Mouse (Mus musculus) myocyte (in vitro differentiated cells): ENCODE data around the gene Gmnn.

Experiments
- E2F4 ChIP-seq: IDR thresholded peaks from one replicate; pipeline ENCODE4 v1.6.1; 2011; ENCODE audit warnings: mild to moderate bottlenecking, control low read depth, moderate library complexity; ENCODE audit not compliant: insufficient read depth
- MAX ChIP-seq: IDR thresholded peaks from one replicate; pipeline ENCODE4 v1.6.1; 2011; ENCODE audit warnings: low read depth, mild to moderate bottlenecking, control low read depth
- MYOD1 ChIP-seq, 3 experiments: IDR thresholded peaks; one replicate each; pipeline ENCODE4 v1.6.1; 2011; ENCODE audit warnings: control low read depth in 2 of 3, low read depth in 2 of 3, mild to moderate bottlenecking in 2 of 3, moderate library complexity in 1 of 3; ENCODE audit not compliant: insufficient read length in 2 of 3, control insufficient read depth in 1 of 3
- MYOG ChIP-seq, 3 experiments: IDR thresholded peaks; one replicate each; pipeline ENCODE4 v1.6.1; 2011; ENCODE audit warnings: control low read depth in 2 of 3, low read depth in 2 of 3, mild to moderate bottlenecking in 2 of 3; ENCODE audit not compliant: insufficient read length in 2 of 3, control insufficient read depth in 1 of 3, insufficient read depth in 1 of 3
- POLR2A ChIP-seq: IDR thresholded peaks from one replicate; pipeline ENCODE4 v1.6.1; 2011; ENCODE audit warnings: low read depth, mild to moderate bottlenecking, control low read depth, moderate library complexity; ENCODE audit not compliant: insufficient read length
- POLR2AphosphoS2 ChIP-seq: IDR thresholded peaks from one replicate; pipeline ENCODE4 v1.6.1; 2011; ENCODE audit warnings: low read depth, control low read depth; ENCODE audit not compliant: insufficient read length
- REST ChIP-seq: IDR thresholded peaks from one replicate; pipeline ENCODE4 v1.6.1; 2011; ENCODE audit warnings: mild to moderate bottlenecking, control low read depth, moderate library complexity; ENCODE audit not compliant: insufficient read depth, insufficient read length
- SRF ChIP-seq: IDR thresholded peaks from one replicate; pipeline ENCODE4 v1.6.1; 2011; ENCODE audit warnings: low read depth; ENCODE audit not compliant: control insufficient read depth, insufficient read length
- TCF12 ChIP-seq: IDR thresholded peaks from one replicate; pipeline ENCODE4 v1.6.1; 2011; ENCODE audit warnings: mild to moderate bottlenecking, control low read depth; ENCODE audit not compliant: poor library complexity, insufficient read depth, severe bottlenecking
- TCF3 ChIP-seq: IDR thresholded peaks from one replicate; pipeline ENCODE4 v1.6.1; 2011; ENCODE audit warnings: low read depth, control low read depth; ENCODE audit not compliant: insufficient read length
- USF1 ChIP-seq: IDR thresholded peaks from one replicate; pipeline ENCODE4 v1.6.1; 2011; ENCODE audit warnings: low read depth, mild to moderate bottlenecking, control low read depth, moderate library complexity

DNA sequence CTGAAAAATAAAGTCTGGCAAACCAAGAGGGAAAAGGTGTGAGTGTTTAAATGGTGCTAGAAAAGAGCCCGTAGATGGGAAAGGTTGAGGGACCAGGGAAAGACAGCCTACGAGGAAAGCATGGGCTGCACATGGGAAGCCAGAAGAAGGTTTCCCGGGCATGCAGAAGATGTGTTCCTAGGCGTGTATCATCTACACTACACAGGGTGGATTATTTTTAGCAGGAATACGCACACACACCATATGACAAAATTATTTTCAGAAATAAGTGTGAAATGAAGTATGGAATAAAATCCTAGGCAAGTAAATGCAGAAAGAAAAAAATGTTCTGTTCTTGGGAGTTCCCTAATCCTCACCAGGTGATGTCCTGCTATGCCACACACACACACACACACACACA lies 25.8 kb upstream of the Gmnn start:
- TF ChIP-seq POLR2AphosphoS2 (no peak), POLR2A (no peak), TCF12 (no peak), MYOG (IDR thresholded peaks at IDR 0.05; ENCODE audit: control insufficient read depth in 1 of 3, insufficient read depth in 1 of 3, insufficient read length in 2 of 3, low read depth in 2 of 3) (no peak), SRF (no peak), MYOD1 (IDR thresholded peaks at IDR 0.05; ENCODE audit: control insufficient read depth in 1 of 3, insufficient read length in 2 of 3, low read depth in 2 of 3) (no peak), USF1 (no peak), MAX (no peak), E2F4 (no peak), TCF3 (no peak), REST (no peak)
